ENCODE assay signal across 23 mouse cellular contexts in genomic region chr7:130625361-130625760, GRCm38 (mm10). TPM values are rescaled to one million over a fixed set of nuclear protein-coding genes. Genes with fewer than 3 reads are reported as not detected.
DNase-seq lines count a peak whose midpoint lies in the region; ATAC-seq and TF ChIP-seq lines count a peak whose summit lies in the region.
"Had no signal": no experiment of that assay in that cellular context is flagged by ENCODE, and none has a peak within 500 bp of the region (broad histone marks: within the 10 kb centered on the region; RNA-seq: fewer than 3 reads in every experiment).

No protein-coding gene starts in this region.

- DNase-seq in cerebellum, adult 2 months, result peak; percentile 33 to 37
- DNase-seq in cerebellum, adult 11 months, result no peak
- no peak for DNase-seq in heart, postnatal 4 days
- no peak for DNase-seq in MEL (ENCODE audit: low read depth, low spot score)
- no peak for DNase-seq in adrenal gland, adult 18-20 months (ENCODE audit: low spot score in 2 of 2)
- no peak for DNase-seq in ovary, postnatal 10 days (ENCODE audit: low spot score)
- DNase-seq: adrenal gland, adult 2 months; forebrain, postnatal 0 days; gastrocnemius, postnatal 36 days; heart, postnatal 36 days; kidney, adult 9 months; kidney, postnatal 14 days; liver, embryonic 13.5 days; lung, embryonic 14.5 days; thymus, postnatal 14 days had no signal

- H3K9ac ChIP-seq in heart, embryonic 14.5 days (ENCODE audit: low read length), result peak overlapping the region; percentile 16; the same call in 1 of the 2 replicates
- 0 out of 2 replicates have a peak overlapping the region, but pooled peaks have one; percentile 16 for H3K9ac ChIP-seq in MEL (ENCODE audit: control insufficient read depth, low read depth, low read length, poor library complexity, severe bottlenecking)
- H3K9ac ChIP-seq: forebrain, postnatal 0 days; limb, embryonic 13.5 days; liver, embryonic 13.5 days; lung, embryonic 14.5 days; midbrain, embryonic 15.5 days; neural tube, embryonic 13.5 days had no signal

- no peak for TF ChIP-seq CTCF in cerebellum, adult 2 months (IDR thresholded peaks at IDR 0.05; ENCODE audit: borderline replicate concordance, insufficient read depth, low read depth, low read length)
- TF ChIP-seq CTCF in MEL (IDR thresholded peaks at IDR 0.05 in 2 of 3, conservative IDR thresholded peaks at IDR 0.05 in 1 of 3; ENCODE audit: control insufficient read depth in 1 of 3, insufficient read depth in 1 of 3, low read depth in 2 of 3, low read length in 3 of 3, poor library complexity in 1 of 3, severe bottlenecking in 1 of 3), result no peak

- H3K4me3 ChIP-seq in cerebellum, adult 2 months (replicated peaks; ENCODE audit: insufficient read depth, low read depth, low read length), result no peak overlapping the region
- no peak overlapping the region for H3K4me3 ChIP-seq in heart, embryonic 14.5 days (ENCODE audit: control insufficient read depth in 1 of 2, insufficient read depth in 1 of 2, low read depth in 1 of 2, low read length in 2 of 2)
- H3K4me3 ChIP-seq in MEL (ENCODE audit: control insufficient read depth in 1 of 2, insufficient read depth in 1 of 2, low read depth in 2 of 2, low read length in 2 of 2), result peak overlapping the region in 1 of 2 experiments; percentile 37; a peak in 2 of 4 replicates
- H3K4me3 ChIP-seq: limb, embryonic 13.5 days; liver, embryonic 13.5 days; midbrain, embryonic 15.5 days; neural tube, embryonic 13.5 days had no signal

- no peak for TF ChIP-seq EP300 in MEL (IDR thresholded peaks at IDR 0.05; ENCODE audit: low read depth in 1 of 2, low read length in 2 of 2)

- no peaks in the 10 kb centered on the region for H3K27me3 ChIP-seq in cerebellum, adult 2 months (ENCODE audit: control insufficient read depth, insufficient read depth, low read length)
- H3K27me3 ChIP-seq in heart, embryonic 14.5 days (ENCODE audit: control insufficient read depth, insufficient read depth, low read length), result no peaks in the 10 kb centered on the region
- peaks cover 0 to 1% of the 10 kb centered on the region in 2 experiments; a peak in 3 of 4 replicates for H3K27me3 ChIP-seq in MEL (ENCODE audit: control insufficient read depth in 1 of 2, insufficient read depth in 2 of 2, low read length in 2 of 2)
- H3K27me3 ChIP-seq: midbrain, embryonic 15.5 days; neural tube, embryonic 13.5 days; Patski had no signal

- H3K27ac ChIP-seq in cerebellum, adult 2 months (ENCODE audit: insufficient read depth, low read length), result no peak overlapping the region
- H3K27ac ChIP-seq in heart, embryonic 14.5 days (replicated peaks in 1 of 2; ENCODE audit: control insufficient read depth in 1 of 2, insufficient read depth in 1 of 2, low read depth in 2 of 2, low read length in 2 of 2), result no peak overlapping the region
- no peak overlapping the region for H3K27ac ChIP-seq in MEL (ENCODE audit: control insufficient read depth, low read depth, low read length)
- H3K27ac ChIP-seq: hindbrain, postnatal 0 days; limb, embryonic 13.5 days; liver, embryonic 13.5 days; midbrain, embryonic 15.5 days; neural tube, embryonic 13.5 days had no signal

- no peak for ATAC-seq in heart, embryonic 14.5 days (ENCODE audit: insufficient number of reproducible peaks, insufficient read depth, low FRiP score, low read depth)
- peak; percentile 49 for ATAC-seq in granulocyte monocyte progenitor cell, adult 5-6 weeks (replicated peaks; ENCODE audit: poor library complexity, severe bottlenecking)
- ATAC-seq: forebrain, postnatal 0 days; hindbrain, postnatal 0 days; intestine, embryonic 16.5 days; midbrain, embryonic 15.5 days; Patski had no signal

- TF ChIP-seq POLR2A in cerebellum, adult 2 months (IDR thresholded peaks at IDR 0.05; ENCODE audit: borderline replicate concordance, insufficient read depth, low read length), result no peak
- no peak for TF ChIP-seq POLR2A in MEL (IDR thresholded peaks at IDR 0.05; ENCODE audit: control insufficient read depth in 1 of 2, insufficient read depth in 1 of 2, low read depth in 1 of 2, low read length in 2 of 2, poor library complexity in 1 of 2)

- no peaks in the 10 kb centered on the region for H3K79me2 ChIP-seq in MEL (ENCODE audit: control insufficient read depth, insufficient read depth, low read length, poor library complexity)

- no peak for TF ChIP-seq RAD21 in MEL (IDR thresholded peaks at IDR 0.05; ENCODE audit: low read depth, low read length)

- H3K36me3 ChIP-seq in heart, embryonic 14.5 days (ENCODE audit: control insufficient read depth, insufficient read depth, low read length), result no peaks in the 10 kb centered on the region
- no peaks in the 10 kb centered on the region for H3K36me3 ChIP-seq in MEL (ENCODE audit: control insufficient read depth in 1 of 2, insufficient read depth in 2 of 2, low read length in 2 of 2)
- H3K36me3 ChIP-seq: limb, embryonic 13.5 days; liver, embryonic 13.5 days; midbrain, embryonic 15.5 days; neural tube, embryonic 13.5 days had no signal

- peak overlapping the region; percentile 6; the same call in 1 of the 2 replicates for H3K4me2 ChIP-seq in heart, embryonic 14.5 days (ENCODE audit: low read length)
- H3K4me2 ChIP-seq: limb, embryonic 13.5 days; liver, embryonic 13.5 days; lung, embryonic 14.5 days; midbrain, embryonic 15.5 days; neural tube, embryonic 13.5 days had no signal

- peaks cover 12% of the 10 kb centered on the region; the same call in 1 of the 2 replicates for H3K4me1 ChIP-seq in cerebellum, adult 2 months (ENCODE audit: control insufficient read depth, insufficient read depth, low read length)
- peaks cover 24 to 29% of the 10 kb centered on the region in 2 experiments for H3K4me1 ChIP-seq in heart, embryonic 14.5 days (ENCODE audit: control insufficient read depth in 2 of 2, insufficient read depth in 2 of 2, low read length in 2 of 2)
- peaks cover 0 to 2% of the 10 kb centered on the region in 2 experiments; a peak in 1 of 4 replicates for H3K4me1 ChIP-seq in MEL (ENCODE audit: control insufficient read depth in 1 of 2, insufficient read depth in 2 of 2, low read length in 2 of 2)
- H3K4me1 ChIP-seq: liver, embryonic 13.5 days; midbrain, embryonic 15.5 days; neural tube, embryonic 13.5 days had no signal

- WGBS in cerebellum, adult 2 months, result 48% methylated on average over 7 of the region's 7 CpGs
- 80% methylated on average over 7 of the region's 7 CpGs for WGBS in heart, embryonic 14.5 days

- no peaks in the 10 kb centered on the region for H3K9me3 ChIP-seq in heart, embryonic 14.5 days (ENCODE audit: control insufficient read depth, low read length)
- no peaks in the 10 kb centered on the region for H3K9me3 ChIP-seq in MEL (replicated peaks; ENCODE audit: insufficient read depth, low read length)
- H3K9me3 ChIP-seq: limb, embryonic 13.5 days; liver, embryonic 13.5 days; midbrain, embryonic 15.5 days; neural tube, embryonic 13.5 days had no signal

TF ChIP-seq in MEL, 35 proteins besides CTCF, POLR2A, EP300 and RAD21:
- no peak for TF ChIP-seq BHLHE40 (IDR thresholded peaks at IDR 0.05; ENCODE audit: borderline replicate concordance, low read depth, low read length)
- no peak for TF ChIP-seq ELF1 (IDR thresholded peaks at IDR 0.05; ENCODE audit: low read depth, low read length)
- TF ChIP-seq SIN3A (IDR thresholded peaks at IDR 0.05; ENCODE audit: low read length), result no peak
- no peak for TF ChIP-seq KAT2A (conservative IDR thresholded peaks at IDR 0.05; ENCODE audit: low read depth, low read length)
- TF ChIP-seq POLR2AphosphoS2 (IDR thresholded peaks at IDR 0.05; ENCODE audit: low read length), result no peak
- no peak for TF ChIP-seq TBP (IDR thresholded peaks at IDR 0.05; ENCODE audit: low read depth, low read length)
- TF ChIP-seq ZC3H11A (IDR thresholded peaks at IDR 0.05; ENCODE audit: low read depth, low read length), result no peak
- no peak for TF ChIP-seq ETS1 (IDR thresholded peaks at IDR 0.05; ENCODE audit: low read depth, low read length)

RNA-seq across cellular contexts. Expression of gene Tacc2, which starts 48.1 kb away (rescaled TPM):
- polyA plus RNA-seq in cerebellum, adult 2 months (2012; rRNA removed), result 65.9 and 66.7 TPM in 2 replicates
- polyA plus RNA-seq in heart, embryonic 14.5 days (2014; fragmentation: Nextera tagmentation; extraction: Ambion mirVana), result 55.9 and 56.4 TPM in 2 replicates
- 100 to 1,000 TPM; 140 to 147 TPM for total RNA-seq in heart, postnatal 4 days (2021)
- 3.5 and 5.3 TPM in 2 replicates for total RNA-seq in MEL (2012; rRNA removed)
- 10 to 100 TPM in 1 of 2 experiments, not detected in 1; 21.5 TPM for polyA plus RNA-seq in MEL (2012; ENCODE audit: insufficient read depth in 1 of 2, insufficient read length in 2 of 2, low read depth in 1 of 2, low replicate concordance in 2 of 2, missing spikeins in 1 of 2)
- 10.9 and 22.5 TPM in 2 replicates for total RNA-seq in granulocyte monocyte progenitor cell, adult 5-6 weeks (2014; fragmentation: Nextera tagmentation)
- 3.7 and 6.2 TPM in 2 replicates for total RNA-seq in granulocyte monocyte progenitor cell, adult 5-6 weeks (2017)
- total RNA-seq in adrenal gland, adult 18-20 months (2021), result 10 to 100 TPM; 32.3 to 33.3 TPM

RNA-seq across cellular contexts. Expression of gene Nsmce4a, which starts 52.4 kb away (rescaled TPM):
- polyA plus RNA-seq in cerebellum, adult 2 months (2012; rRNA removed), result 69.1 and 74.9 TPM in 2 replicates
- 156 and 160 TPM in 2 replicates for polyA plus RNA-seq in heart, embryonic 14.5 days (2014; fragmentation: Nextera tagmentation; extraction: Ambion mirVana)
- total RNA-seq in heart, postnatal 4 days (2021), result 10 to 100 TPM; 70.1 to 76.5 TPM
- total RNA-seq in MEL (2012; rRNA removed), result 124 and 134 TPM in 2 replicates
- polyA plus RNA-seq in MEL (2012; ENCODE audit: insufficient read depth in 1 of 2, insufficient read length in 2 of 2, low read depth in 1 of 2, low replicate concordance in 2 of 2, missing spikeins in 1 of 2), result 100 to 1,000 TPM; 117 to 129 TPM
- 121 and 125 TPM in 2 replicates for total RNA-seq in granulocyte monocyte progenitor cell, adult 5-6 weeks (2014; fragmentation: Nextera tagmentation)
- total RNA-seq in granulocyte monocyte progenitor cell, adult 5-6 weeks (2017), result 204 and 256 TPM in 2 replicates
- 10 to 100 TPM; 38.2 to 55.1 TPM for total RNA-seq in adrenal gland, adult 18-20 months (2021)

Comparison
In these comparisons a context has a peak if more than half of its experiments do, and no peak if none do; other contexts are left out.
1. DNase-seq: peak in cerebellum, adult 2 months (2 of 2); none in cerebellum, adult 11 months (single experiment), heart, postnatal 4 days (single experiment), MEL (single experiment), adrenal gland, adult 18-20 months (0 of 2) and ovary, postnatal 10 days (single experiment).
2. RNA of gene Tacc2, which starts 48.1 kb away (total RNA-seq): 140 to 147 TPM in heart, postnatal 4 days; 32.3 to 33.3 TPM in adrenal gland, adult 18-20 months, 3.7 to 22.5 TPM in granulocyte monocyte progenitor cell, adult 5-6 weeks and 3.5 to 5.3 TPM in MEL; every median in the first group is over 4 times any median in the second.